Mouse (Mus musculus): ENCODE data around the gene 2210017I01Rik.

- TF ChIP-seq CTCF (IDR thresholded peaks at IDR 0.05; ENCODE audit: insufficient read depth, low read depth, low read length) (no peak), POLR2A (IDR thresholded peaks at IDR 0.05; ENCODE audit: insufficient read depth, low read depth, low read length) (no peak)
Observed at GRCm38 (mm10) chr3:92599973-92600372, 7.3 kb downstream of the 2210017I01Rik start.

Data from olfactory bulb, adult 2 months (tissue).